Mouse (Mus musculus) intestine, embryonic 15.5 days (tissue): Measurements from ENCODE around the gene Clip1. TPM values are rescaled to one million over a fixed set of nuclear protein-coding genes. Genes with fewer than 3 reads are reported as not detected.

Experiments used
- ATAC-seq: fragments of 200-750 bp; cut with Nextera tagmentation; 2 replicates; pipeline ENCODE4 v1.8.0; 2017; ENCODE audit warnings: moderate TSS enrichment, moderate library complexity
- H3K27ac ChIP-seq: fragments of 300-500 bp; sonication (generic); 2 replicates; pipeline ENCODE4 v1.5.1; 2015; ENCODE audit warnings: mild to moderate bottlenecking, inconsistent platforms
- H3K27me3 ChIP-seq: fragments of 300-500 bp; sonication (generic); replicated peaks from 2 replicates; pipeline ENCODE4 v1.6.1; 2015; ENCODE audit warnings: inconsistent platforms
- H3K36me3 ChIP-seq: fragments of 300-500 bp; sonication (generic); 2 replicates; pipeline ENCODE4 v1.6.1; 2015; ENCODE audit warnings: inconsistent platforms
- H3K4me1 ChIP-seq: fragments of 300-500 bp; sonication (generic); replicated peaks from 2 replicates; pipeline ENCODE4 v1.6.1; 2015; ENCODE audit warnings: inconsistent platforms
- H3K4me2 ChIP-seq: fragments of 300-500 bp; sonication (generic); replicated peaks from 2 replicates; pipeline ENCODE4 v1.6.1; 2015; ENCODE audit warnings: mild to moderate bottlenecking, inconsistent platforms
- H3K4me3 ChIP-seq: fragments of 300-500 bp; sonication (generic); replicated peaks from 2 replicates; pipeline ENCODE4 v1.5.1; 2015; ENCODE audit warnings: inconsistent platforms
- H3K9ac ChIP-seq: fragments of 300-500 bp; sonication (generic); 2 replicates; pipeline ENCODE4 v1.6.1; 2015; ENCODE audit warnings: inconsistent platforms
- H3K9me3 ChIP-seq: fragments of 300-500 bp; sonication (generic); 2 replicates; pipeline ENCODE4 v1.6.1; 2016; ENCODE audit warnings: inconsistent platforms
- WGBS: fragments of 180-500 bp; shearing (Covaris S2); methylation state at CpG from one replicate; pipeline ENCODE4 v1.1.7; 2015; 5-methylcytosine and 5-hydroxymethylcytosine counted together
- polyA plus RNA-seq: library from polyadenylated mRNA; unstranded; fragments of >200 nt; fragmentation: Nextera tagmentation; extraction: Ambion mirVana; gene quantifications from 2 replicates; pipeline ENCODE4 v1.2.1, GENCODE M21; 2015

Clip1 gene
- polyA plus RNA-seq, 1 experiment from 2014 or later, result 29.9 TPM

DNA sequence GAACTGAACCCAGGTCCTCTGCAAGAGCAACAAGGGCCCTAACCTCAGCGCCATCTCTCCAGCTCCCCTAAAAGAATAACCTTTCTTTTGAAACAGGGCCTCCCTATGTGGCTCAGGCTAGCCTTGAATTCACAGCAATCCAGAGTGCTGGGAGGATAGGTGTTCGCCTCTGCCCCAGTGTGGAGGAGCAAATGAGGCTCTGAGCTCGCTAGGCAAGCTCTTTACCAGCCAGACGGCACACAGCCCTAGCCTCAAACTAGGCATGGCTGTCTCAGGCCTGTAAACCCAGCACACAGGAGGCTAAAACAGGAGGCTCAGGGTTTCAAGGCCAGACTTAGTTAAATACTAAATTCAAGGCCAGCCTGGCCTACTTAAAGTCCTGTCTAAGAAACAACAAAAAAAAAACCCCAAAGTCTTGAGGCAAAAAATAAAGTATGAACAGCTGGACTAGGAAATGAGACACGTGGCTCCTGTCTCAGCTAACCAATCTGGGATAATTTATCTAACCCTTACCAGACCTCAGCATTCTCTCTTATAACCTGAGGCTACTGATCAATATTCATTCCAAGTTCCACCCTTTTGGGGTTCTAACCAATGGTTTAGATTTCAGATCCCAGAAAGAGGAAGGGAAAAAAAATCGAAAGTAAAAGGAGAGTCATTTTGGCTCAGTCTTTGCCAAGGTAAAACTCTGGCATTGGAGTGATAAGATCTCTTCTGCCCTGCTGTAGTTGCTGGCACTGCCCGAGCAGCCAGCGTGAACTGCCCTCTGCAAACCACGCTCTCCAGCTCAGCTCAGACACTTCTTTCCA lies 14.2 kb downstream of the Clip1 start:
- 68% methylated on average over 9 of the region's 9 CpGs for WGBS
- Histone ChIP-seq H3K4me1 (peaks cover 10% of the 10 kb centered on the region), H3K27ac (no peak overlapping the region), H3K4me2 (no peak overlapping the region), H3K9ac (no peak overlapping the region), H3K27me3 (no peaks in the 10 kb centered on the region), H3K36me3 (no peaks in the 10 kb centered on the region), H3K4me3 (no peak overlapping the region), H3K9me3 (no peaks in the 10 kb centered on the region)
- no peak for ATAC-seq

DNA sequence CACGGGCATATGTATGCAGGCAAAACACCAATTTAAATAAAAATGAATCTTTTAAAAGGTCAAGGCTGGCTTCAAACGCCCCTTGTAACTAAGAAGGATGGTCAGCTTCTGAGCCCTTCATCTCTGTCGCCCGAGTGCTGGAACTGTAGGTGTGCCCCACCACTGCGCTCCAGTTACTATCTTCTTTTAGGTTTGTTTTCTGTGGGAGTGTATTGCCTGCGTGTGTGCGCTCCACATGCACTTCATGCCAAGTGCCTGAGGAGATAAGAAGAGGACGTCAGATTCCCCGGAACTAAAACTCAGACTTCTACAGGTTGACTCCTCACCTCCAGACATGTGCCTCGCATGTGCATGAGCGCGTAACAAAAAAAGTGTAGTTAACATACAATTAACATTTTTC lies 16.5 kb downstream of the Clip1 start:
- no peak overlapping the region for H3K4me2 ChIP-seq
- H3K27ac ChIP-seq, result no peak overlapping the region
- no peak overlapping the region for H3K9ac ChIP-seq
- no peak overlapping the region for H3K4me3 ChIP-seq
- H3K36me3 ChIP-seq, result no peaks in the 10 kb centered on the region
- H3K4me1 ChIP-seq, result peaks cover 10% of the 10 kb centered on the region
- WGBS, result 80% methylated on average over 12 of the region's 12 CpGs
- ATAC-seq, result no peak
- no peaks in the 10 kb centered on the region for H3K9me3 ChIP-seq
- no peaks in the 10 kb centered on the region for H3K27me3 ChIP-seq

DNA sequence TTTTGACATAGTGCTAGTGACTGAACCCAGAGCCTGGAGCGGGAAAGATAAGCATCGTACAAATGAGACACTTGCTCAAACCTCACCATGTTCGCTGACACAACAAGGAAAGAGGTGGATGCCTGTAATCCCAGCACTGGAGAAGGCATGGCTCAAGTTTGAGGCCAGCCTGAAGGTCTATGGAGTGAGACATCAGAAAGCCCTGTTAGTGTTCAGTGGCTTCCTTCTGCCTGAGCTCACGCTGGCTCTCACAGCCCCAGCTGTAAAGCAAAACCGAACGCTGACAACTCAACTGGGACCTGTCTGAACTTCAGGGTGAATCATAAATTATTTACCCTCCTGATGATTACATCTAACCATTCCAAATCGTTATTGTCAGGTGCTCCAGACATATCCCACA lies 18.5 kb downstream of the Clip1 start:
- WGBS, result 70% methylated on average over 7 of the region's 7 CpGs

DNA sequence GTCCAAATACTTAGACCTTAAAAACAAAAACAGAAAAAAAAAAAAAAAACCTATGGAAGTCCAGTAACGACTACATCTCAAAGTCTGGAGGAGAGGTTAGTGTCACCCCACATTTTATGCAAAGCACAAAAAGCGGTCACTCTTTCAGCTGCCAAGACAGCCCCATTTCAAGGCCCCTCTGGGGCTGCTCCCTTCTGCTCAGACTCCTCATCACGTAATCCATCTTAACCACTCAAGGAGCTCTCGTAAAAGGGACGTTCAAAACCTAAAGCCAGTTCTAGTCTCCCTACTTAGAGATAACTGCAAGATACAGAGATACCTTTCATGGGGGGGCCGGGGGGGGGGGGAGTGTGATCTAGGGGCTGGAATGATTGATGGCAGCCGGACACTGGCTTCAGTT lies 20.1 kb downstream of the Clip1 start:
- ATAC-seq, result no peak
- H3K9ac ChIP-seq, result no peak overlapping the region

More for the DNA sequence above, 18.5 kb downstream of the Clip1 start:
- peaks cover 14% of the 10 kb centered on the region for H3K4me1 ChIP-seq
- H3K27me3 ChIP-seq, result no peaks in the 10 kb centered on the region
- no peak overlapping the region for H3K27ac ChIP-seq
- H3K9me3 ChIP-seq, result no peaks in the 10 kb centered on the region
- no peaks in the 10 kb centered on the region for H3K36me3 ChIP-seq
- ATAC-seq, result no peak
- H3K4me3 ChIP-seq, result no peak overlapping the region
- no peak overlapping the region for H3K4me2 ChIP-seq
- H3K9ac ChIP-seq, result no peak overlapping the region

DNA sequence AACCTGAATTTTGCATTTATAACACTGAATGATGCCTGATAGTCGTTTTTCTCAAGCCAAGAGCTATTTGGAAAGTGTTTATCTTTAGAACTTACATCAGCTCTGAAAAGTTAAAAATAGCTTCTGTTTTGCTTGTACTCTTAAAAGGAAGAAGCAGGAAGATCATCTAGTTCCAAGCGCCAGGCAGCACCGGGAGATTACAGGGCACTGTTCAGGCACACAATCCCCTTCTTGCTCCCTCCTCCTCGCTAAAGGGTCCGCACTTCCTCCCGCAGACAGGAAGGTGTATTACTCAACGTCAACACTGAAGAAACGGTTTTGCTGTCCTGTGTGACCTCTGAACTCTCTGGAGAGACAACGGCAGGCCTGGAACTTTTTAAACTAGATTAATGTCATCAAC lies 22.4 kb downstream of the Clip1 start:
- no peaks in the 10 kb centered on the region for H3K27me3 ChIP-seq
- no peak for ATAC-seq
- no peak overlapping the region for H3K9ac ChIP-seq
- no peaks in the 10 kb centered on the region for H3K36me3 ChIP-seq
- peak overlapping the region; percentile 36 for H3K27ac ChIP-seq
- H3K4me3 ChIP-seq, result no peak overlapping the region
- no peaks in the 10 kb centered on the region for H3K9me3 ChIP-seq
- 26% methylated on average over 9 of the region's 9 CpGs for WGBS
- H3K4me1 ChIP-seq, result peaks cover 6% of the 10 kb centered on the region; the same call in 1 of the 2 replicates
- H3K4me2 ChIP-seq, result no peak overlapping the region

More for the DNA sequence above, 20.1 kb downstream of the Clip1 start:
- Histone ChIP-seq H3K4me3 (no peak overlapping the region), H3K27me3 (no peaks in the 10 kb centered on the region), H3K9me3 (no peaks in the 10 kb centered on the region), H3K36me3 (no peaks in the 10 kb centered on the region), H3K4me2 (no peak overlapping the region), H3K27ac (no peak overlapping the region), H3K4me1 (peaks cover 6% of the 10 kb centered on the region; the same call in 1 of the 2 replicates)
- 64% methylated on average over 7 of the region's 7 CpGs for WGBS

DNA sequence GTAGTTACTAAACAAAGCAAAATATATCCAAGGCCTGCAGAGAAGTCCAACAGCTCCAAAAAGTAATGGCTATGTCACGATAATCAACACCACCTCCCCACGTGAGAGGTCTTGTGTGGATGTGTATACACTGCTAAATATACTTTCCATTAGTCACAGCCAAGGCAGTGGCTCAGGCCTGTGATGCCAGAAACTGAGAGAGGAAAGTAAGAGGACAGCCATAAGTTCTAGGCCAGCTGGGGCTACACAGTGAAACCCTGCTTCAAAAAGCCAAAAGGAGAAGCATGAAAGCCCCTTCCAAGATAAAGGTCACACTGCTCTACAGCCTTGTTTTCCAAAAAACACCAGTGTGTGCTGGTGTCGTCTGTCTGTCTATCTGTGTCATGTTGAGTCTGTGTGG lies 22.8 kb downstream of the Clip1 start:
- peak overlapping the region; percentile 36 for H3K27ac ChIP-seq
- no peaks in the 10 kb centered on the region for H3K27me3 ChIP-seq
- peaks cover 6% of the 10 kb centered on the region; the same call in 1 of the 2 replicates for H3K4me1 ChIP-seq
- H3K9ac ChIP-seq, result no peak overlapping the region
- no peaks in the 10 kb centered on the region for H3K9me3 ChIP-seq
- no peak overlapping the region for H3K4me3 ChIP-seq
- no peaks in the 10 kb centered on the region for H3K36me3 ChIP-seq
- ATAC-seq, result no peak
- WGBS, result 54% methylated on average over 3 of the region's 3 CpGs
- H3K4me2 ChIP-seq, result no peak overlapping the region

DNA sequence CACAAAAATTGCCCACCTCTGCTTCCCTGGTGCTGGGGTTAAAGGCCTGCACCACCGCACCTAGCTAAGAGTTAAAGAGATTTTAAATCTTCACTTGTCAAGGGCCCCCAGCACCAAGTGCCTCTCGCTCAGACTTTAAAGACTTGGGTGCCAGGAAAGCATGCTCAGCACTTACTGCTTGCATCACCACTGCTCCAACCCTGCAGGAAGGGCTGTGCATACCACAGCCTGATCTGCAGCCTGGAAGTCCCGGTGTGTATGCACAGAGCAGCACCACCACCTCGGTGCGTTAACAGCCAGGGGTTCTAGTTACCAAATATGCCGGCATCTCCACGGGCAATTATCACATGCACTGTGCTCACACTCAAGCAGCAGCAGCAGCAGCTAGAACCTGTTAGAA lies 26.8 kb downstream of the Clip1 start:
- Histone ChIP-seq H3K4me3 (no peak overlapping the region), H3K9ac (no peak overlapping the region), H3K9me3 (no peaks in the 10 kb centered on the region), H3K27me3 (no peaks in the 10 kb centered on the region), H3K4me2 (no peak overlapping the region), H3K4me1 (peaks cover 6% of the 10 kb centered on the region; the same call in 1 of the 2 replicates), H3K36me3 (no peaks in the 10 kb centered on the region), H3K27ac (no peak overlapping the region)
- 45% methylated on average over 7 of the region's 7 CpGs for WGBS
- ATAC-seq, result no peak

DNA sequence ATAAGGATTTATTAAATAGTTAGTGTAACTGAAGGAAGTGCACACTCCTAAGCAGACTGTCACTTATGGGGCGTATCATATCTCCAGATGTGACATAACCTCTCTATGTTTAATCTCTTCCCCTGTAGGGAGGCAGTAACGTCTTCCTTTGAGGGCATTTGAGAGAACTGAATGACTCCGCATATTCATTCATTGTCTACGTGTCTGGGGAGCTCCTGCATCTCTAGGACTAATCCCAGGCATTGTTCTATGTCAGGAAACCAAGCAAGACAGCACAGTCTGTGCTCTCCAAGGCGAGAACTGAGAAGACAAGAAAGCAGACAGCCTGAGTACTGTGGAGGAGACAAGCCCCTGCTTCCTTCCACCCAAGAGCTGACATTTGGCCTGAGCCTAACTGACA lies 29.5 kb downstream of the Clip1 start:
- Histone ChIP-seq H3K9me3 (no peaks in the 10 kb centered on the region), H3K4me3 (no peak overlapping the region), H3K27me3 (no peaks in the 10 kb centered on the region), H3K4me1 (no peaks in the 10 kb centered on the region), H3K27ac (no peak overlapping the region), H3K9ac (no peak overlapping the region), H3K36me3 (no peaks in the 10 kb centered on the region), H3K4me2 (no peak overlapping the region)
- WGBS, result 60% methylated on average over 5 of the region's 5 CpGs
- no peak for ATAC-seq

DNA sequence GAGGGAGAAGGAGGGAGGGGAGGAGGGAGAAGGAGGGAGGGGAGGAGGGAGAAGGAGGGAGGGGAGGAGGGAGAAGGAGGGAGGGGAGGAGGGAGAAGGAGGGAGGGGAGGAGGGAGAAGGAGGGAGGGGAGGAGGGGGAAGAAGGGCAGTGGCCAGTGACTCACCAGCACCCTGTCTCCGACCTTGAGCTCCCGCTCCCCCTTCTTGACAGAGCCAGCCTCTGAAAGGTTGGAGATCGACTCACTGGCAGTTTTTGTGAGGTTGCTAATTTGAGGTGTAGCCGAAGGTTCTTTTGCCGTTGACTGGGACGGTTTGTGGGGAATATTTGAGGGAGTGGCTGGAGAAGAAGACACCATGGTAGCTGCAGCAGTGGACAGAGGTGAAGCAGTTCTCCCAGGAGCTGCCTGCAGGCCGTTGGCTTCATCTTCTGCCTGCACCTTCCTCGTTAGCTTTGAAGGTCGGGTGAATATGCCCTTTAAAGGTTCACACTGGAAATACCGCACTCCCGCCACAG lies 31.1 kb downstream of the Clip1 start:
- WGBS, result 82% methylated on average over 11 of the region's 11 CpGs

DNA sequence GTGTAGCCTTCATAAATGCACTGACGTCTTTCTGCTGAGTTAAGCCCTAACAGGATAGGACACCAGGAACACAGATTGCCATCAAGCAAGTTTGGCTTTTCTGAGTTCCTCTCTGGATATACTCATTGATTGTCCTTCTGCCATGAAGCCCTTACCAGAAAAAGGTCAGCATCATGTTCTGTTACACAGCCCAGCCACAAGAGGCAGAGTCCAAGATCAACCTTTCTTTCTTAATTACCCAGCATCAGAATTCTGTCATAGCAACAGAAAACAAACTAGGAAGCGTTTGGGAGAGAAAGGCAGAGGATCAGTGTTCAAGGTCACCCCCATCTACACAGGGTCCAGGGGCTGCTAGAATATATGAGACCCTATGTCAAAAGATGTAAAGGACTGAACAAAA lies 33.6 kb downstream of the Clip1 start:
- H3K9ac ChIP-seq, result no peak overlapping the region
- H3K36me3 ChIP-seq, result peaks cover 2% of the 10 kb centered on the region; the same call in 1 of the 2 replicates
- no peak overlapping the region for H3K4me2 ChIP-seq
- ATAC-seq, result no peak
- H3K4me3 ChIP-seq, result no peak overlapping the region
- H3K27me3 ChIP-seq, result no peaks in the 10 kb centered on the region
- WGBS, result 60% methylated on average over 2 of the region's 2 CpGs
- no peak overlapping the region for H3K27ac ChIP-seq
- H3K4me1 ChIP-seq, result no peaks in the 10 kb centered on the region
- H3K9me3 ChIP-seq, result no peaks in the 10 kb centered on the region

More for the DNA sequence above, 31.1 kb downstream of the Clip1 start:
- H3K9me3 ChIP-seq, result no peaks in the 10 kb centered on the region
- H3K27me3 ChIP-seq, result no peaks in the 10 kb centered on the region
- no peak for ATAC-seq
- no peak overlapping the region for H3K27ac ChIP-seq
- H3K36me3 ChIP-seq, result no peaks in the 10 kb centered on the region
- no peaks in the 10 kb centered on the region for H3K4me1 ChIP-seq
- H3K4me2 ChIP-seq, result no peak overlapping the region
- no peak overlapping the region for H3K9ac ChIP-seq
- H3K4me3 ChIP-seq, result no peak overlapping the region

DNA sequence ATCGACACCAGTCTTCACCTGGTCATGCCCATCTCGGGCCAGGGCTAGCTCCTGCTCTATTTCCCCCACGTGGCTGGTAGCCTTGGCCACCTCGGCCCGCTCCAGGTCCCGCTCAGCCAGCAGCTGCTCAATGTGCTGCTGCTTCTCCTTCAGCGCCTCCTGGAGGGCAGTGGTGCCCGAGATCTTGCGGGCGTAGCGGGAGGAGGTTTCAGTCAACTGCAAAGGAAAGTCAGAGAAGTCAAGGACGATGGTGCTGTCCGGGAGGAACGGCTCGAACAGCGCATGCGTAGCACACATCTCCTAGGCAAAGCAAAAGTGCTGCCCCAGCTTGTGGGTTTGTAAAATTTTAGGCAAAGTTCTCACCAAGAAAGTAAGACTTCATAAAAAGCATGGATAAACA lies 42.0 kb downstream of the Clip1 start:
- H3K4me3 ChIP-seq, result no peak overlapping the region
- H3K9me3 ChIP-seq, result no peaks in the 10 kb centered on the region
- WGBS, result 94% methylated on average over 17 of the region's 17 CpGs
- no peak overlapping the region for H3K4me2 ChIP-seq
- H3K27ac ChIP-seq, result no peak overlapping the region
- H3K4me1 ChIP-seq, result no peaks in the 10 kb centered on the region
- no peak overlapping the region for H3K9ac ChIP-seq
- no peaks in the 10 kb centered on the region for H3K27me3 ChIP-seq
- H3K36me3 ChIP-seq, result peaks cover 9% of the 10 kb centered on the region
- no peak for ATAC-seq

DNA sequence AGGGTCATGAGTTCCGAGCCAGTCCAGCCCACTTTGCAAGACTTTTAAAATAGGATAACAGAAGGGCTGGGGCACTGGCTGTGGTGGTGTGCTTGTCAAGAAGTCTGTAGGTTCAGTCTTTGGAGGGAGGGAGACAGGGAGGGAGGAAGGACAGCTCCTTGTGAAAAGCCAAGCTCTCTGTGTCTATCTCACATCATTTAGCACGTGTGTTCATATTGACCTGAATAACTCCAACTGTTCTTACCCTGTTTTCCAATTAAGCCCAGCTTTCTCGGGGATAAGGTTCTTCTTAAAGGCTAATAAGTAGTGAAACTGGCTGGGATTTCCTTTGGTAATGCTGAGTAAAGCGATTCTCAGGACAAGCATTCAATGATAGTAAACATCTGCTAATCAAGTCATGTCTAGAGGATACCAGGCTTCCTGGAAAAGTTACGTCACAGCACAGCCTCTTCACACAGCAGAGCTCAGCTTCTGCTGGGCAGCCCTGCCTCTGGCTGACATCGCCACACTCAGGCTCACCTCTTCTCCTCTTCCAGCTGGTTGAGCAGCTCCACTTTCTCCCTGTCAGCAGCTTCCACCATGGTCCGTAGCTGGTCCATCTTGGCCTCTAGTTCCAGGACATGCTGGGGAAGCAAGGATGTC lies 43.0 kb downstream of the Clip1 start:
- no peak overlapping the region for H3K4me2 ChIP-seq
- H3K36me3 ChIP-seq, result peaks cover 9% of the 10 kb centered on the region
- no peaks in the 10 kb centered on the region for H3K4me1 ChIP-seq
- no peaks in the 10 kb centered on the region for H3K27me3 ChIP-seq
- no peak for ATAC-seq
- WGBS, result 75% methylated on average over 7 of the region's 7 CpGs
- no peaks in the 10 kb centered on the region for H3K9me3 ChIP-seq
- no peak overlapping the region for H3K4me3 ChIP-seq
- no peak overlapping the region for H3K9ac ChIP-seq
- H3K27ac ChIP-seq, result no peak overlapping the region
